Mouse (Mus musculus) neutrophil, adult 65 days (primary cell): ENCODE results near the gene Gm42417. TPM values are rescaled to one million over a fixed set of nuclear protein-coding genes. Genes with fewer than 3 reads are reported as not detected.

ENCODE experiments used
- total RNA-seq: library from RNA; stranded (reverse); gene quantifications from 2 replicates; pipeline ENCODE4 v1.2.4, GENCODE M21; 2023

Gene Gm42417
- 3.4 TPM in 1 of 2 replicates, not detected in the other for total RNA-seq

DNA sequence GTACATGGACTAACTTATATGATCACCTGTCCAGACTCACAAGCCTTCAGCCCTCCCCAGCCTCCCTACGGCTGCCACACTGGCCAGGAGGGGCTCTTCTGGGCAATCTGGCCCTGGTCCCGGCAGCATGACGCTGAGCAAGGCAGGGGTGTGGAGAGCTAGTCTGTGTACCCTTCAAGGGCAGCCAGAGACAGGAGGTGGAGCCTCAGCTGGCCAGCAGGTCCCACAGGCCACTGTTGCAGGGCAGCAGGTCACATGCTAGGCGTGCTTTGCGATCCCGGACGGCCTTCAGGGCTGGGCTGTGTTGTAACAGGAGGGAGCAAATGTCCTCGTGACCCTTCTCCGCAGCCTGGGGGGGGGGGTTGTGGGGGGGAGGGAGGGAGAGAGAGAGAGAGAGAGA, at the start of gene Gm42417:
Gene Gm42417, minus strand, starts transcription at position 244 of the 400 bp plus-strand sequence.

DNA sequence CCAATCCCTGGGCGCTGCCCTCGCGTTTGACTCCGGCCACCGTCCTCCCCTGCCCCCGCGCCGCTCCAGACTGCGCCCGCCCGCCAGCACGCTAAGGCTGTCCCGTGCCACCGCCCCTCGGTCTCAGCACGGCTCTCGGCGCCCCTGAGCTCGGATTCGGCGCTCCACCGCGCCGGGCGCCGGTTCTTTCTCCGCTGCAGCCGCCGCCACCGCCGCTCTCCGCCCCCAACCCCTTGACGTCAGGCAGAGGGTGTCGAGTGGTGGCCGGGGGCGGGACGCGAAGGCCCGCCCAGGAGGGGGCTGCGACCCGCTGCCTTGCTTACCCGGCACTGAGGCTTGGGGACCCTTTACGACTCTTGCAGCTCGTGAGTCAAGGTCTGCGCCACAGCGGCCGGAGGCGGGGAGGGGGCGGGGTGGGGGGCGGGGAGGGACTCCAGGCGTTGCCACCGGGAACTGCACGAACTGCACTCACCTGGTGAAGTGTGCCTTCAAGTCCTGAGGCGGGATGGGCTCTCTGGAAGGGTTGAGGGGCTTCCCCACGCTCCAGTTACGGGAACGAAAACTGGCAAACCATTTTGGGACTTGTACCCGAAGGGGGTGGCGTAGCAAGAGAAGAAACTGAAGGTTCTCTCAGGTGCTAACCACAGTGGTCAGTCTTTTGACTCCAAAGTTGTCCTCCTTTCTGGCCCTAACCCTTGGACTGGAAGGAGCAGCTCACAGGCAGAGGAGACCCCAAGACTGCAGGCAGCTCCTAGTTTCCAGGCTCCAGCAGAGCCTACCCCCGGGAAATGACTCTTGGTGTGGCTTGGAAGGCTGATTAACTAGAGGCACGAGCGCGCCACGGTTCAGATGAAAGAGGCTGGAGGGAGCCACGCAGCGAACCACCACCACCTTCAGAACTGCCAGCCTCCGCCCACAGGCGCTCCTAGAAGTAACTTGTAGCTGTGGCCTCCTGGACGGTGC, 19.1 kb upstream of the Gm42417 start, which contains the start of gene Sema4c:
Gene Sema4c, minus strand, starts transcription at position 319 of the 963 bp plus-strand sequence.

DNA sequence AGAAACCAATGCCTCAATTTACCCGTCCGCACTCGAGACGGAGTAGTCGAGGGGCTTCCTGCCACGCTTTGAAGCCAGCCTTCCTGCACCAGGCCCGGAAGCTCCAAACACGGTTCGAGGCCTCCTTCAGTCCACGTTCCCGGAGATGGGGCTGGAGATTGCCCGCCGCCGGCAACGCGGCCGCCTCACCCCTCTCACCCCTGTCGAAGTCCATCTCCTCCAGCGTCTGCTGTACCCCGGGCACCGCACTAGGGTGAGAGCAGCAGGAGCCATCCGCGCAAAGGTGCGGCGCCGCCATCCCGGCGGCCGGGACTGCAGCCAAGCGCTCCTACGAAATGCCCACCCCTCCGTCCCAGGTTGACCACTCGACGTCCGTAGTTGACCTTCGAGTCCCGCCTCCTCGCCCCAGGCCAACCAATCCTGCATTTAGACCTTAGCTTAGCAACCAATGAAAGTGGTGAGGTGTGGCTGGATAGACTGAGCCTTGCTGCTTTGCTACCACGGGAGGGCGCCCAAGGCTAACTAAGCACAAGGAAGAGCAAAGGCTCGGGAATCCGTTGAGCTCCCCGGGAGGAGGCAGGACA, 7.8 kb upstream of the Gm42417 start, which contains the start of gene Ankrd39:
Gene Ankrd39, minus strand, starts transcription at position 558 of the 584 bp plus-strand sequence.

DNA sequence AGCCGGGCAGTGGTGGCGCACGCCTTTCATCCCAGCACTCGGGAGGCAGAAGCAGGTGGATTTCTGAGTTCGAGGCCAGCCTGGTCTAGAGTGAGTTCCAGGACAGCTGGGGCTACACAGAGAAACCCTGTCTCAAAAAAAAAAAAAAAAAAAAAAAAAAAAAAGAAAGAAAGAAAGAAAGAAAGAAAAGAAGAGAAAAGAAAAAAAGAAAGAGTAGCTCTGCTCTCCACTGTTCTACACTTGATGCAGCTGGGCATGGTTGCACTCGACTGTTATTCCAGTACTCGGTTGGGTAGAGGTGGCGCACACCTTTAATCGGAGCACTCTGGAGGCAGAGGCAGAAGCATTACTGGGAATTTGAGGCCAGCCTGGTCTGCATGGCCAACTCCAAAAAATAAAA, 2.4 kb downstream of the Gm42417 start, which contains the start of gene Ankrd23:
Gene Ankrd23, minus strand, starts transcription at position 101 of the 400 bp plus-strand sequence.

DNA sequence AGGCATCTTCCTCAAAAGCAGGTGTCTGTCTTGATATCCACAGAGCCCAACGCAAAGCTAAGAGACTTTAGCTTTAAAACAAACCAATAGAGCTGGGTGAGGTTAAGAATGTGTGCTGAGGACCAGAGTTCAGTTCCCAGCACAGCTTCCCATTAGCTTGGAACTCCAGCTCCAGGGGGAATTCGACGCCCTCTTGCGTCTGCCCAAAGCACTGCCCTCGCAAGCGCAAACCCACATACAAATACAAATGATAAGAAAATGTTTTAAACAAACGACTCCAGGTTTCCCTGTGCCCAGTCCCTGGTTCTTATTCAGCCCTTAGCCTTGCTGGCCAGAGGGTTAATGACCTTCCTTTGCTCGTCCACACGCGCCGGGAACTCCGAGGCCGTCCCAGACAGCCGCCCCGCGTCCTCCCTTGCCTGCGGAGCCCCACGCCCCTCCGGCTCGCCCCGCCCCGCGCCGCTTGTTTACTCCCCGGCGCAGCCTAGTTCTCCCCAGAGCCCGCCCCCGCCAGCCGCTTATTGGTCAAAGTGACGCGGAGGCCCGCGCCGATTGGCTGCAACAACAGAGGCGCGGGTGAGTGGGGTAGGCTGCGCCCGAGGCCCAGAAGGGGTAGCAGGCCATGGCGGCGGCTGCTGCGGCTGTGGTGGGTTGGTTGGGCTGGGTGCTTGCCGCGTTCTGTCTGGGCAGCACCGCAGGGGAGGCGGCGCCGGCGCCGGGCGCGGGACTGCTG, 27.8 kb downstream of the Gm42417 start, which contains the start of gene Cnnm3:
Gene Cnnm3, plus strand, starts transcription at position 579 of the 733 bp plus-strand sequence.

Other genes starting within 250 kb of the Gm42417 start
- 112 and 142 TPM in 2 replicates for gene Arid5a, start 231.7 kb downstream of the Gm42417 start, total RNA-seq
- 46.4 and 58.4 TPM in 2 replicates for gene Kansl3, start 170.2 kb downstream of the Gm42417 start, total RNA-seq
- not detected in 2 replicates for gene Fer1l5, start 167.1 kb downstream of the Gm42417 start, total RNA-seq
- 31.8 and 42.1 TPM in 2 replicates for gene Lman2l, start 94.2 kb downstream of the Gm42417 start, total RNA-seq
- 27.9 and 32.5 TPM in 2 replicates for gene Cnnm4, start 67.8 kb downstream of the Gm42417 start, total RNA-seq
- 30.7 and 40.0 TPM in 2 replicates for gene Cnnm3, start 27.6 kb downstream of the Gm42417 start, total RNA-seq
- 1.1 and 2.4 TPM in 2 replicates for gene Ankrd23, start 2.5 kb downstream of the Gm42417 start, total RNA-seq
- 6.4 and 6.7 TPM in 2 replicates for gene Ankrd39, start 8.0 kb upstream of the Gm42417 start, total RNA-seq
- gene Sema4c, start 18.9 kb upstream of the Gm42417 start, total RNA-seq = 0.68 and 0.79 TPM in 2 replicates
- 0.44 and 0.93 TPM in 2 replicates for gene Fam178b, start 143.8 kb upstream of the Gm42417 start, total RNA-seq
- 197 and 210 TPM in 2 replicates for gene Cox5b, start 152.0 kb upstream of the Gm42417 start, total RNA-seq
- not detected in 2 replicates for gene 4933424G06Rik, start 170.7 kb upstream of the Gm42417 start, total RNA-seq
- 55.4 and 68.4 TPM in 2 replicates for gene Actr1b, start 175.0 kb upstream of the Gm42417 start, total RNA-seq
- gene Zap70, start 222.4 kb upstream of the Gm42417 start, total RNA-seq = not detected in 2 replicates